Mouse (Mus musculus) megakaryocyte, embryonic 14.5 days (primary cell): Measurements from ENCODE around the gene Wasf3.

Experiments
- FLI1 ChIP-seq: IDR thresholded peaks from 2 replicates; pipeline ENCODE4 v1.6.1; 2012; ENCODE audit warnings: low read length, inconsistent platforms, mixed read lengths
- GATA1 ChIP-seq: IDR thresholded peaks from 3 replicates; pipeline ENCODE4 v1.6.1; 2012; ENCODE audit warnings: mixed read lengths, low read length, inconsistent platforms, borderline replicate concordance

GRCm38 (mm10) chr5:146368971-146369370 is 15.8 kb upstream of the Wasf3 start:
- TF ChIP-seq GATA1, result no peak
- no peak for TF ChIP-seq FLI1
